Mouse (Mus musculus) kidney, postnatal 0 days (tissue): ENCODE data around the gene Adamts15. TPM values are rescaled to one million over a fixed set of nuclear protein-coding genes. Genes with fewer than 3 reads are reported as not detected.
A peak's percentile ranks its signal among the peaks of the same experiment; 100 is the strongest.

Experiments used
- ATAC-seq: fragments of 200-750 bp; cut with Nextera tagmentation; replicated peaks from 2 replicates; pipeline ENCODE4 v1.8.0; 2017; ENCODE audit warnings: low read depth, moderate number of reproducible peaks, moderate TSS enrichment, moderate library complexity; ENCODE audit not compliant: low FRiP score
- DNase-seq: peaks from one replicate; pipeline ENCODE4 v3.0.0-alpha.2; 2016; ENCODE audit warnings: low spot score
- H3K27ac ChIP-seq: fragments of 300-500 bp; sonication (generic); 2 replicates; pipeline ENCODE4 v1.5.1; 2014; ENCODE audit warnings: mild to moderate bottlenecking
- H3K27me3 ChIP-seq: fragments of 300-500 bp; sonication (generic); 2 replicates; pipeline ENCODE4 v1.6.1; 2014; ENCODE audit warnings: low read length, mixed read lengths; ENCODE audit not compliant: insufficient read depth
- H3K36me3 ChIP-seq: fragments of 300-500 bp; sonication (generic); 2 replicates; pipeline ENCODE4 v1.6.1; 2014; ENCODE audit warnings: low read length, mixed read lengths; ENCODE audit not compliant: insufficient read depth
- H3K4me1 ChIP-seq: fragments of 300-500 bp; sonication (generic); replicated peaks from 2 replicates; pipeline ENCODE4 v1.6.1; 2014; ENCODE audit warnings: antibody characterized with exemption, low read length, mixed read lengths; ENCODE audit not compliant: insufficient read depth
- H3K4me2 ChIP-seq: fragments of 300-500 bp; sonication (generic); 2 replicates; pipeline ENCODE4 v1.6.1; 2014; ENCODE audit warnings: mild to moderate bottlenecking, low read length, moderate library complexity, mixed read lengths
- H3K4me3 ChIP-seq: fragments of 300-500 bp; sonication (generic); replicated peaks from 2 replicates; pipeline ENCODE4 v1.5.1; 2014; ENCODE audit warnings: low read depth, low read length
- H3K9ac ChIP-seq: fragments of 300-500 bp; sonication (generic); 2 replicates; pipeline ENCODE4 v1.6.1; 2014; ENCODE audit warnings: low read depth, low read length
- H3K9me3 ChIP-seq: fragments of 300-500 bp; sonication (generic); replicated peaks from 2 replicates; pipeline ENCODE4 v1.6.1; 2016; ENCODE audit warnings: low read length, inconsistent platforms, mixed read lengths
- CTCF ChIP-seq: IDR thresholded peaks from 2 replicates; pipeline ENCODE4 v1.5.1; 2016; ENCODE audit warnings: antibody characterized with exemption, low read depth, mild to moderate bottlenecking, moderate library complexity
- WGBS: fragments of 180-500 bp; shearing (Covaris S2); extraction: QIAGEN DNeasy Blood & Tissue Kit; methylation state at CpG from one replicate; pipeline ENCODE4 v1.1.7; 2014; 5-methylcytosine and 5-hydroxymethylcytosine counted together
- polyA plus RNA-seq: library from polyadenylated mRNA; unstranded; fragments of >200 nt; fragmentation: Nextera tagmentation; extraction: Ambion mirVana; gene quantifications from 2 replicates; pipeline ENCODE4 v1.2.1, GENCODE M21; 2015

The Adamts15 gene
- polyA plus RNA-seq, 1 experiment from 2014 or later = 4.9 TPM

DNA sequence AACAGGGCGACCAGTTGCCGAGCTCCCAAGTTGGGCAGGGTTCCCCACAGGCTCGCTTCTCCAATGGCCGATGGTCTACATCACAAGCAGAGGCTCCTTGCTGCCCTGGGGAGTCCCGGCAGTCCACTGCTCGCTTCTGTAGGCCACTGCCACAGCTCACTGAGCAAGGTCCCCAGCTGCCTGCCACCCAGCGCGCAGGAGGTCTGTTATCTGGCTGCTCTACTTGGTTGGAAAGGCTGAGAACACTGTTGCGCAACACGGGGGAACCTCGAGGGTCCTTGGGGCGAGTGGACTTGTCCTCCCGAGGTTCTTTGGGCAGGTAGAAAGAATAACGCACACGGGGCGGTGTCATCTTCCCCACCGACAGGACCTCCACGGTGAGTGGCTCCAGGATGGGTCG is 20.1 kb downstream of the Adamts15 start:
- H3K4me2 ChIP-seq = no peak overlapping the region
- DNase-seq (no peak), ATAC-seq (no peak)
- H3K4me1 ChIP-seq = no peaks in the 10 kb centered on the region
- no peak for TF ChIP-seq CTCF
- H3K27ac ChIP-seq = no peak overlapping the region
- no peaks in the 10 kb centered on the region for H3K36me3 ChIP-seq
- H3K4me3 ChIP-seq = no peak overlapping the region
- WGBS = 89% methylated on average over 19 of the region's 19 CpGs
- no peaks in the 10 kb centered on the region for H3K27me3 ChIP-seq
- H3K9ac ChIP-seq = no peak overlapping the region
- no peaks in the 10 kb centered on the region for H3K9me3 ChIP-seq

GRCm38 (mm10) chr9:30897169-30897568 is 25.1 kb downstream of the Adamts15 start:
- DNase-seq = no peak

DNA sequence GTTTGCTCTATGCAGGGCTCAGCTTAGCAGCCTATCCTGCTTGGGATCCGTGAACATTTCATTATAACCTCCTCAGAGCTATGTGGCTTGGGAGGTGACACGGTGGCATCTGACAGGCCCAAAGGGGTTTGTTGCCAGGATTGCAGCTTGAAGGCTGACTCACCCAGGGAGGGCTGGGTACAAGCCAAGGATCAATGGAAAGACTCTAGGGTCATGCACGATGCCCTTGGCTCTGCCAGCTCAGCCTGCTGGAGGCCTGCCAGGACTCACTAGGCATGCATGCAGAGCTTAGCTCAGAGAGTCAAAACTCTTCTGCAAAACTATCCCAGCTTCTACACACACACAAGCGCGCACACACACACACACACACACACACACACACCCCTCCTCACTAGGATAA is 25.5 kb downstream of the Adamts15 start:
- Histone ChIP-seq H3K36me3 (no peaks in the 10 kb centered on the region), H3K4me2 (no peak overlapping the region), H3K27me3 (no peaks in the 10 kb centered on the region), H3K4me3 (no peak overlapping the region), H3K9me3 (no peaks in the 10 kb centered on the region), H3K27ac (0 out of 2 replicates have a peak overlapping the region, but pooled peaks have one; percentile 25), H3K4me1 (no peaks in the 10 kb centered on the region), H3K9ac (no peak overlapping the region)
- DNase-seq = peak; percentile 40
- 64% methylated on average over 5 of the region's 5 CpGs for WGBS
- peak; percentile 82 for ATAC-seq
- TF ChIP-seq CTCF = no peak

More at GRCm38 (mm10) chr9:30897169-30897568, 25.1 kb downstream of the Adamts15 start:
- Histone ChIP-seq H3K9me3 (no peaks in the 10 kb centered on the region), H3K27ac (0 out of 2 replicates have a peak overlapping the region, but pooled peaks have one; percentile 25), H3K9ac (no peak overlapping the region), H3K36me3 (no peaks in the 10 kb centered on the region), H3K4me3 (no peak overlapping the region), H3K27me3 (no peaks in the 10 kb centered on the region), H3K4me2 (no peak overlapping the region), H3K4me1 (no peaks in the 10 kb centered on the region)
- no peak for TF ChIP-seq CTCF
- no peak for ATAC-seq
- 72% methylated on average over 2 of the region's 2 CpGs for WGBS

DNA sequence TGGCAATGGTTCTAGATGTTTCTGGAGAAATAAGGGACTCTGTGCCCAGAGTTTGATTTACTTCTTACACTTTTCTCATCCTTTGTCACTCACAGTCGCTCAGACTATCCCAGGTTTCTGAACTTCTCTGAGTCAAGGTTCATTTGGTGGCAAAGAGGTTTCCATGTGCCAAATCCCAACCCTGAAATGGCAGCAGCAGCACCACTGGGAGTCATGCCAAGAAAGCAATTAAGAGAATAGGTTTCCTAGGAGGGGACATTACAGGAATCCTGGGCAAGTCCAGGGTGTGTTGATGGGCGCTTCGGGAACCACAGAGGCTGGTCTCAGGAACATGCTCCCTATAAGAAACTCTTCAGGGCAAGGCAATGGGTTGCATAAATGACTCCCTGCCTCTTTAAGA is 26.6 kb downstream of the Adamts15 start:
- Histone ChIP-seq H3K9ac (no peak overlapping the region), H3K36me3 (no peaks in the 10 kb centered on the region), H3K4me1 (no peaks in the 10 kb centered on the region), H3K27me3 (no peaks in the 10 kb centered on the region), H3K27ac (no peak overlapping the region), H3K9me3 (no peaks in the 10 kb centered on the region), H3K4me3 (no peak overlapping the region), H3K4me2 (no peak overlapping the region)
- DNase-seq (no peak), ATAC-seq (no peak)
- WGBS = 81% methylated on average over 3 of the region's 3 CpGs
- TF ChIP-seq CTCF = no peak

- Histone ChIP-seq H3K4me3 (no peak overlapping the region), H3K4me1 (no peaks in the 10 kb centered on the region), H3K9ac (no peak overlapping the region), H3K36me3 (no peaks in the 10 kb centered on the region), H3K9me3 (no peaks in the 10 kb centered on the region), H3K4me2 (no peak overlapping the region), H3K27me3 (no peaks in the 10 kb centered on the region), H3K27ac (no peak overlapping the region)
- TF ChIP-seq CTCF = no peak
- WGBS = 82% methylated on average over 3 of the region's 3 CpGs
- ATAC-seq = no peak
- DNase-seq = no peak
Measured at GRCm38 (mm10) chr9:30886276-30886675, 36.0 kb downstream of the Adamts15 start.

DNA sequence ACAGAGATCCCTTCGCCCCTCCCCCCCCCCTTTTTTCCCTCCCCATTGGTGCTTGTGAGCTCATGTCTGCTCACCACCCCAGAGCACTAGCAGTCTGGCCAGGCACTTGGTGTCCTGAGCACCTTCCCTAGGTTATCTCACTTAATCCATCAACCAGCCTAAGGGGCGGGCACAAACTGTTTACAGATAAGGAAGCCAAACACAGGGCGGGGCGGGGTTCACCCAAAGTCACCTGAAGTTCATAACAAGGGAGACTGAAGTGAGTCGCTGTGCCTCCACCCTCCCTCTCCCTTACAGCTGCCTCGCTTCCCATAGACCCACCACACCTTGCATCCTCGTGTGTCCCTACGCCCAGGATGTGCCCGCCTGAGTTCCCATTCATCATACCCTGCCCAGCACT is 41.7 kb downstream of the Adamts15 start:
- H3K9ac ChIP-seq = no peak overlapping the region
- no peaks in the 10 kb centered on the region for H3K4me1 ChIP-seq
- H3K9me3 ChIP-seq = no peaks in the 10 kb centered on the region
- H3K27ac ChIP-seq = no peak overlapping the region
- no peak for TF ChIP-seq CTCF
- ATAC-seq (no peak), DNase-seq (no peak)
- H3K4me2 ChIP-seq = no peak overlapping the region
- H3K36me3 ChIP-seq = no peaks in the 10 kb centered on the region
- H3K4me3 ChIP-seq = no peak overlapping the region
- H3K27me3 ChIP-seq = no peaks in the 10 kb centered on the region
- WGBS = 92% methylated on average over 9 of the region's 9 CpGs

- no peak overlapping the region for H3K27ac ChIP-seq
- H3K36me3 ChIP-seq = no peaks in the 10 kb centered on the region
- no peak overlapping the region for H3K9ac ChIP-seq
- no peak overlapping the region for H3K4me2 ChIP-seq
- H3K4me3 ChIP-seq = no peak overlapping the region
- no peak for ATAC-seq
- TF ChIP-seq CTCF = no peak
- DNase-seq = no peak
- no peaks in the 10 kb centered on the region for H3K9me3 ChIP-seq
- H3K4me1 ChIP-seq = no peaks in the 10 kb centered on the region
- no peaks in the 10 kb centered on the region for H3K27me3 ChIP-seq
- 84% methylated on average over 2 of the region's 2 CpGs for WGBS
Measured at GRCm38 (mm10) chr9:30879947-30880273, 42.3 kb downstream of the Adamts15 start.
